Mouse (Mus musculus): ENCODE measurements around the gene Kmt2e.

DNA sequence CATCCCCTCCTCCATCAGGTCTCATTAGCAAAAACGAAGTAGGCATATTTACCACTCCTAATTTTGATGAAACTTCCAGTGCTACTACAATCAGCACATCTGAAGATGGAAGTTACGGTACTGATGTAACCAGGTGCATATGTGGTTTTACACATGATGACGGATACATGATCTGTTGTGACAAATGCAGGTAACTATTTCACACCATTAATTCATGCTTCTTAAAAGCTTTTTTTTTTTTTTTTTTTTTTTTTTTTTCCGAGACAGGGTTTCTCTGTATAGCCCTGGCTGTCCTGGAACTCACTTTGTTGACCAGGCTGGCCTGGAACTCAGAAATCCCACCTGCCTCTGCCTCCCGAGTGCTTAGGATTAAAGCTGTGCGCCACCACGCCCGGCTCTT is 30.5 kb downstream of the Kmt2e start:
- TF ChIP-seq CTCF (conservative IDR thresholded peaks at IDR 0.05; ENCODE audit: insufficient read depth, insufficient read length, low read depth, low read length) (no peak), POLR2A (IDR thresholded peaks at IDR 0.05; ENCODE audit: low read depth, low read length) (no peak)
